Mouse (Mus musculus) spleen, adult 2 months (tissue): ENCODE data around the gene Tmeff2. TPM values are rescaled to one million over a fixed set of nuclear protein-coding genes. Genes with fewer than 3 reads are reported as not detected.

Source experiments
- DNase-seq, 2 experiments: peaks; one replicate each; pipeline versions ENCODE4 v3.0.0 to v3.0.0-alpha.2; 2012 to 2021; ENCODE audit warnings: low spot score in 2 of 2, low read depth in 1 of 2
- H3K27ac ChIP-seq: fragments of 200-500 bp; 2 replicates; pipeline ENCODE4 v1.5.1; 2012; ENCODE audit warnings: low read length, inconsistent platforms; ENCODE audit not compliant: insufficient read depth
- H3K27me3 ChIP-seq: fragments of 200-500 bp; 2 replicates; pipeline ENCODE4 v1.6.1; 2012; ENCODE audit warnings: mild to moderate bottlenecking, moderate library complexity, low read length, inconsistent platforms; ENCODE audit not compliant: control insufficient read depth, insufficient read depth
- H3K36me3 ChIP-seq: fragments of 200-500 bp; 2 replicates; pipeline ENCODE4 v1.6.1; 2012; ENCODE audit warnings: mild to moderate bottlenecking, low read length, inconsistent platforms; ENCODE audit not compliant: control insufficient read depth, insufficient read depth
- H3K4me1 ChIP-seq: fragments of 200-500 bp; 2 replicates; pipeline ENCODE4 v1.6.1; 2011; ENCODE audit warnings: inconsistent platforms; ENCODE audit not compliant: control insufficient read depth, insufficient read depth, insufficient read length
- H3K4me3 ChIP-seq: fragments of 200-500 bp; 2 replicates; pipeline ENCODE4 v1.5.1; 2011; ENCODE audit warnings: mild to moderate bottlenecking, inconsistent platforms; ENCODE audit not compliant: insufficient read depth, insufficient read length; ENCODE audit errors: extremely low read depth
- CTCF ChIP-seq: fragments of 200-500 bp; IDR thresholded peaks from 2 replicates; pipeline ENCODE4 v1.5.1; 2011; ENCODE audit warnings: mild to moderate bottlenecking, inconsistent platforms; ENCODE audit not compliant: insufficient read depth, insufficient read length, insufficient replicate concordance; ENCODE audit errors: extremely low read depth
- POLR2A ChIP-seq: fragments of 200-500 bp; IDR thresholded peaks from 2 replicates; pipeline ENCODE4 v1.6.1; 2011; ENCODE audit warnings: low read depth, low read length, inconsistent platforms
- WGBS: fragments of 180-500 bp; shearing (Covaris S2); methylation state at CpG from one replicate; pipeline ENCODE4 v1.1.7; 2018; 5-methylcytosine and 5-hydroxymethylcytosine counted together
- polyA plus RNA-seq: library from polyadenylated mRNA; depleted of rRNA; stranded (reverse); fragments of >200 nt; gene quantifications from 2 replicates; pipeline ENCODE4 v1.2.3, GENCODE M21; 2012

Gene Tmeff2
- polyA plus RNA-seq, 1 experiment: 0.05 TPM

- 88% methylated on average over 3 of the region's 3 CpGs for WGBS
- Histone ChIP-seq H3K36me3 (no peaks in the 10 kb centered on the region), H3K27me3 (no peaks in the 10 kb centered on the region), H3K27ac (no peak overlapping the region), H3K4me1 (no peaks in the 10 kb centered on the region), H3K4me3 (no peak overlapping the region)
- no peak for DNase-seq
- TF ChIP-seq CTCF: no peak
- no peak for TF ChIP-seq POLR2A
These were observed 107.9 kb downstream of the Tmeff2 start for GRCm38 (mm10) chr1:51008344-51008743.

DNA sequence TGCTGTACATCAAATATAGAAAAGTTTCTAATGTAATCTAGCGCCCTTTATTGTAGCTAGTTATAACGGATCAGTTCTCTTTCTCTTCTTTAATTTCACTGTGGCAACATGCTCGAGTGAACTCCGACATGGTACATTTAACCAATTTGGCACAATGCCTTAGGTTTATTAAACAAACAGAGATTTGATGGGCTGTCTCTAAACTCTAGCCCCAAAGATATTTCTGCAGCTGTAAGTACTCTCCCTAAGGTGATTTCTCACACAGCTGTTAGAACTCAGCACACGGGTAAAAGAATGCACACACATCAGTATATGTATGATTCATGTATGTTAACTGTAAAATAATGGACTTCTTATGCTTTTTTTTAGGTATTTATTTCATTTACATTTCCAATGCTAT, 139.8 kb downstream of the Tmeff2 start:
- 88% methylated on average over 5 of the region's 5 CpGs for WGBS
- Histone ChIP-seq H3K4me1 (no peaks in the 10 kb centered on the region), H3K36me3 (no peaks in the 10 kb centered on the region), H3K27me3 (no peaks in the 10 kb centered on the region), H3K4me3 (no peak overlapping the region), H3K27ac (no peak overlapping the region)
- TF ChIP-seq POLR2A: no peak
- TF ChIP-seq CTCF: no peak
- no peak for DNase-seq

DNA sequence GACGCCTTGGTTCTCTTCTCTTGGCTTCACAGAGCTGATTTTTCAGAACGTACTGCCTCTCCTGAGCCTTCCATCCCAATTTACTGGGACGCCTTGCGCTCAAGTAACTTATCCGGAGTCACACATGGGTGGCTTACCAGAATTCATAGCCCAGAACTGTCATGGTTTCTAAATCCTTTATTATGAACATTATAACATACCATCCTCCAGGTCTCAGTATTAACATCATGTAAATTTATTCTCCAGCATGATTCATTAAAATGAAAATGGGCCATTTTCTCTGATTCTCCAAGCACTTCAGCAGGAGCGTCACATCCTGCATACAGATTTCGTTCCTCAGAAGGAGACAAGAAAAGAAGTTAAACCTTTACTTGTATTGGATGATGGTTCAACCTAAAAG, 144.4 kb downstream of the Tmeff2 start:
- no peaks in the 10 kb centered on the region for H3K27me3 ChIP-seq

GRCm38 (mm10) chr1:51064549-51064948, 164.1 kb downstream of the Tmeff2 start:
- Histone ChIP-seq H3K36me3 (no peaks in the 10 kb centered on the region), H3K27ac (no peak overlapping the region), H3K27me3 (no peaks in the 10 kb centered on the region), H3K4me1 (no peaks in the 10 kb centered on the region), H3K4me3 (no peak overlapping the region)
- DNase-seq: no peak
- TF ChIP-seq POLR2A (no peak), CTCF (no peak)

More for the DNA sequence above, 144.4 kb downstream of the Tmeff2 start:
- Histone ChIP-seq H3K27ac (no peak overlapping the region), H3K36me3 (no peaks in the 10 kb centered on the region), H3K4me1 (no peaks in the 10 kb centered on the region), H3K4me3 (no peak overlapping the region)
- TF ChIP-seq CTCF (no peak), POLR2A (no peak)
- no peak for DNase-seq
- whole genome bisulfite sequencing: 92% methylated on average over 7 of the region's 7 CpGs

DNA sequence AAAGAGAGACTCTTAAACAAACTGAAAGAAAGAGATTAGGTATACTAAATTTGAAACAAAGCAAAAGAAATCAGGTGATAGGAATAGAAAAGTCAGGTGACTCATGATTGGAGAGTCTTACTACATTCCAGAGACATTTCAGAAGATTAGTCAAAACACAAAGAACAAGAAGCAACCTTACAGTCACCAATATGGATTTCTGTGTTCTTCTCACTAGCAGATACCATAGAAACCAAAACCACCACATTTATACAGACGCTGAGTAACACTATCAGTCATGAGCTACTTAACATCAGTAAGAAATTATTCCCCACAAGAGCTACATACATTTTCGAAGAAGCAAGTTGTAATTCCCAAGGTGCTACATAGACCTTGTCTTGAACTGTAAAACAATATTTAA, 165.2 kb downstream of the Tmeff2 start:
- H3K36me3 ChIP-seq: no peaks in the 10 kb centered on the region
- WGBS: 80% methylated on average over 2 of the region's 2 CpGs
- TF ChIP-seq CTCF (no peak), POLR2A (no peak)
- no peaks in the 10 kb centered on the region for H3K4me1 ChIP-seq
- no peak overlapping the region for H3K27ac ChIP-seq
- no peak for DNase-seq
- no peaks in the 10 kb centered on the region for H3K27me3 ChIP-seq
- H3K4me3 ChIP-seq: no peak overlapping the region

DNA sequence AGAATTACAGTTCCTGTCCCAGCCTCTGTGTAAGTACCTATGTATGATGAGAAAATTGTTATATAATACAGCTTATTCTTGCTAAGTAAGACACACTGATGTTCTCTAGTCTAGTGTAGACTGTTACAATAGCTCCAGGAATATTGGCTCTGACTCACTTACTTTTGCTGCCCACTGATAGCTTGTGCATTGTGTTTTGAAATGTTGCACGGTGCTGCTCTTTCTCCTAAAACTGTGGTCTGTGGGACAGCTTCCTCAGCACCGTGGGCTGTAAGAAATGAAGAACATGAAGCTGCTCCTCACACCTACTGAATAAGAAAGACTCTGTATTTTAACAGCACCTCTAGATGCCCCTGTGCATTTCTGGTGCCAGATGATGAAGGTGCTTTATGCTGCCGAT, 168.4 kb downstream of the Tmeff2 start:
- no peaks in the 10 kb centered on the region for H3K27me3 ChIP-seq
- no peak for TF ChIP-seq POLR2A
- no peak for TF ChIP-seq CTCF
- H3K36me3 ChIP-seq: no peaks in the 10 kb centered on the region
- 56% methylated on average over 3 of the region's 3 CpGs for WGBS
- no peaks in the 10 kb centered on the region for H3K4me1 ChIP-seq
- no peak for DNase-seq
- H3K27ac ChIP-seq: no peak overlapping the region
- H3K4me3 ChIP-seq: no peak overlapping the region

GRCm38 (mm10) chr1:51069288-51069687, 168.8 kb downstream of the Tmeff2 start:
- no peaks in the 10 kb centered on the region for H3K36me3 ChIP-seq

More at GRCm38 (mm10) chr1:51069288-51069687, 168.8 kb downstream of the Tmeff2 start:
- Histone ChIP-seq H3K4me3 (no peak overlapping the region), H3K27ac (no peak overlapping the region), H3K27me3 (no peaks in the 10 kb centered on the region), H3K4me1 (no peaks in the 10 kb centered on the region)
- no peak for DNase-seq
- TF ChIP-seq CTCF (no peak), POLR2A (no peak)
- WGBS: 88% methylated on average over 2 of the region's 2 CpGs
